In the genomic region with DNA sequence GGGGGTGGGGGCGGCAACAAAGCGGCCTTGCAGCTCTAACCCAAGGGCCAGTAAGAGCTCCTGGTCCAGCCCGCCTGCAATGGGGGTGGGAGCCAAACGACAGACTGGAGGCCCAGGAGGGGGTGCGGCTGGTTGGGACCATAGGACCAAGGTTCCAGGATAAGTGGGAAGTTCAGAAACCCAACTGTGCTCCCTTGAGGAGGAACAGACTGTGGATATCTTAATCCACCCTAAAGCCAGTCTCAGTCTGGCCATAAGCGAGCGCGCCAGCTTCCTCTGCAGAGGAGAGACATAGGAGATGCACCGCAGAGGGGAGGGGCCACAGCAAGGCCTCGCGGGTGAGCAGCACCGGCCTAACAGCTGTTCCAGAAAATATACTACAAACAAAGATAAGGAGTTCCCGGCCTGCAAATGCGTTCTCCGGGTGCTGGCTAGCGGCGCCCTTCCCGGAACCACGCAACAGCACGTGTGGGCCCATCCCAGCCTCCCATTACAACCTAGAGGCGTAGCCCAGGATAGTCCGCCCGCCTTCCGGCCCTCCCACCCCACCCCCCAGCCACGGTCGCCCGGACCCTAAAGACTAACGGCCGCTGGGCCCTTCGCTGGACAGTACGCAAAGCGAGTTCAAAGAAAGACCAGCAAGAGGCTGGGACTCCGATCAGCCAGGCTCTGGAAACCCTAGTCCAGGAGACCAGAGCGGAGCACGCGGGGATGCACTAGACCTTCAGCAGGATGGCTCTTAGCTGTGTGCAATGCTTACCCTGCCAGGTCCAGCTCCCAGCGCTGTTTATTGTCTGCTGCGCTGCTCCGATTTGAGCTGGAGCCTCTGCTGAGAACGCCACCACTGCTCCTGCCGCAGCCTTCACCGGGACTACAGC, we compare ENCODE assay signal across 8 mouse cellular contexts. TPM values are rescaled to one million over a fixed set of nuclear protein-coding genes. Genes with fewer than 3 reads are reported as not detected.
DNase-seq lines count a peak whose midpoint lies in the region; ATAC-seq and TF ChIP-seq lines count a peak whose summit lies in the region.

No protein-coding gene starts in this region.

- no peaks in the 10 kb centered on the region for H3K9me3 ChIP-seq in ES-Bruce4 (replicated peaks; ENCODE audit: control insufficient read depth, insufficient read depth, low read length, poor library complexity, severe bottlenecking)
- H3K9me3 ChIP-seq in heart, embryonic 16.5 days (replicated peaks; ENCODE audit: control insufficient read depth, low read length): no peaks in the 10 kb centered on the region
- no peaks in the 10 kb centered on the region for H3K9me3 ChIP-seq in neural tube, embryonic 15.5 days (replicated peaks)

- peak overlapping the region; percentile 61 for H3K9ac ChIP-seq in ES-Bruce4 (ENCODE audit: low read depth, poor library complexity, severe bottlenecking)
- peak overlapping the region; percentile 74 for H3K9ac ChIP-seq in heart, embryonic 16.5 days (ENCODE audit: low read length)
- peak overlapping the region; percentile 59 for H3K9ac ChIP-seq in neural tube, embryonic 15.5 days (replicated peaks)

- no peak for TF ChIP-seq POLR2A in ES-Bruce4 (IDR thresholded peaks at IDR 0.05; ENCODE audit: insufficient read depth, low read length)
- TF ChIP-seq POLR2A in lung, adult 2 months (IDR thresholded peaks at IDR 0.05; ENCODE audit: borderline replicate concordance, extremely low read depth, low read depth, low read length): no peak

- H3K36me3 ChIP-seq in ES-Bruce4 (ENCODE audit: control insufficient read depth, insufficient read depth, low read length, poor library complexity, severe bottlenecking): no peaks in the 10 kb centered on the region
- no peaks in the 10 kb centered on the region for H3K36me3 ChIP-seq in heart, embryonic 16.5 days (ENCODE audit: control insufficient read depth, insufficient read depth)
- H3K36me3 ChIP-seq in neural tube, embryonic 15.5 days: no peaks in the 10 kb centered on the region

- TF ChIP-seq EP300 in ES-Bruce4 (IDR thresholded peaks at IDR 0.05; ENCODE audit: insufficient read depth, low read depth, low read length): no peak

- H3K4me1 ChIP-seq in ES-Bruce4 (ENCODE audit: control insufficient read depth, insufficient read depth, low read length): no peaks in the 10 kb centered on the region
- peaks cover 12% of the 10 kb centered on the region for H3K4me1 ChIP-seq in heart, embryonic 16.5 days (ENCODE audit: control insufficient read depth, insufficient read depth, low read length)
- H3K4me1 ChIP-seq in lung, adult 2 months (ENCODE audit: control insufficient read depth, insufficient read depth, low read length): peaks cover 7% of the 10 kb centered on the region
- peaks cover 21% of the 10 kb centered on the region for H3K4me1 ChIP-seq in neural tube, embryonic 15.5 days

- H3K4me3 ChIP-seq in ES-Bruce4 (ENCODE audit: low read depth, low read length): peak overlapping the region; percentile 95
- peak overlapping the region; percentile 67 for H3K4me3 ChIP-seq in heart, embryonic 16.5 days (ENCODE audit: low read length)
- peak overlapping the region; percentile 92 for H3K4me3 ChIP-seq in lung, adult 2 months (replicated peaks; ENCODE audit: extremely low read depth, low read depth, low read length)
- H3K4me3 ChIP-seq in neural tube, embryonic 15.5 days (replicated peaks): peak overlapping the region; percentile 56

- no peak for TF ChIP-seq CTCF in ES-Bruce4 (IDR thresholded peaks at IDR 0.05; ENCODE audit: low read depth, low read length)
- TF ChIP-seq CTCF in lung, adult 2 months (IDR thresholded peaks at IDR 0.05; ENCODE audit: insufficient read depth, low read length): no peak

- ATAC-seq in erythroid progenitor cell, adult 5-6 weeks (replicated peaks; ENCODE audit: low FRiP score, poor library complexity, severe bottlenecking): peak; percentile 78
- peak; percentile 62 for ATAC-seq in heart, embryonic 16.5 days (replicated peaks; ENCODE audit: extremely low read depth, insufficient read depth, low FRiP score)
- ATAC-seq in neural tube, embryonic 15.5 days (ENCODE audit: low FRiP score): peak; percentile 87

- 13% methylated on average over 42 of the region's 42 CpGs for WGBS in heart, embryonic 16.5 days
- WGBS in lung, adult 2 months: 32% methylated on average over 42 of the region's 42 CpGs
- WGBS in neural tube, embryonic 15.5 days: 18% methylated on average over 42 of the region's 42 CpGs

- no peaks in the 10 kb centered on the region for H3K27me3 ChIP-seq in ES-Bruce4 (ENCODE audit: control insufficient read depth, insufficient read depth, low read length, poor library complexity, severe bottlenecking)
- H3K27me3 ChIP-seq in heart, embryonic 16.5 days (ENCODE audit: control insufficient read depth, insufficient read depth, low read length): no peaks in the 10 kb centered on the region
- H3K27me3 ChIP-seq in neural tube, embryonic 15.5 days (replicated peaks): no peaks in the 10 kb centered on the region

- H3K27ac ChIP-seq in ES-Bruce4 (ENCODE audit: insufficient read depth, low read length): no peak overlapping the region
- H3K27ac ChIP-seq in heart, embryonic 16.5 days (ENCODE audit: low read length): peak overlapping the region; percentile 92
- H3K27ac ChIP-seq in neural tube, embryonic 15.5 days (replicated peaks): peak overlapping the region; percentile 86

- peak overlapping the region; percentile 69 for H3K4me2 ChIP-seq in heart, embryonic 16.5 days (ENCODE audit: low read depth, low read length)
- H3K4me2 ChIP-seq in neural tube, embryonic 15.5 days: peak overlapping the region; percentile 62

- peak; percentile 67 for DNase-seq in brain, adult 2 months (ENCODE audit: low read depth, low spot score)
- peak; percentile 21 for DNase-seq in layer of hippocampus, adult 11-12 months (ENCODE audit: low spot score)
- peak; percentile 38 for DNase-seq in lung, adult 2 months
- DNase-seq in thymus, postnatal 25 days: peak; percentile 56

RNA-seq across cellular contexts. Expression of a gene that starts 0.5 kb away (rescaled TPM):
- polyA plus RNA-seq in ES-Bruce4 (2011; ENCODE audit: insufficient read depth, insufficient read length, low read depth, missing spikeins): 10.9 and 11.2 TPM in 2 replicates
- total RNA-seq in erythroid progenitor cell, adult 5-6 weeks (2015; ENCODE audit: low replicate concordance): 0.72 and 2.1 TPM in 2 replicates
- 0.45 and 1.9 TPM in 2 replicates for total RNA-seq in erythroid progenitor cell, adult 5-6 weeks (2017; ENCODE audit: low replicate concordance)
- polyA plus RNA-seq in heart, embryonic 16.5 days (2015; fragmentation: Nextera tagmentation; extraction: Ambion mirVana): 5.8 and 5.9 TPM in 2 replicates
- polyA plus RNA-seq in lung, adult 2 months (2012; rRNA removed): 2.6 and 4.1 TPM in 2 replicates
- polyA plus RNA-seq in neural tube, embryonic 15.5 days (2015; fragmentation: Nextera tagmentation; extraction: Ambion mirVana): 14.0 and 14.3 TPM in 2 replicates
